Mouse (Mus musculus): Measurements from ENCODE around the gene Ntn5. TPM values are rescaled to one million over a fixed set of nuclear protein-coding genes. Genes with fewer than 3 reads are reported as not detected.

The Ntn5 gene
- polyA plus RNA-seq, 1 experiment, result 0.10 TPM

DNA sequence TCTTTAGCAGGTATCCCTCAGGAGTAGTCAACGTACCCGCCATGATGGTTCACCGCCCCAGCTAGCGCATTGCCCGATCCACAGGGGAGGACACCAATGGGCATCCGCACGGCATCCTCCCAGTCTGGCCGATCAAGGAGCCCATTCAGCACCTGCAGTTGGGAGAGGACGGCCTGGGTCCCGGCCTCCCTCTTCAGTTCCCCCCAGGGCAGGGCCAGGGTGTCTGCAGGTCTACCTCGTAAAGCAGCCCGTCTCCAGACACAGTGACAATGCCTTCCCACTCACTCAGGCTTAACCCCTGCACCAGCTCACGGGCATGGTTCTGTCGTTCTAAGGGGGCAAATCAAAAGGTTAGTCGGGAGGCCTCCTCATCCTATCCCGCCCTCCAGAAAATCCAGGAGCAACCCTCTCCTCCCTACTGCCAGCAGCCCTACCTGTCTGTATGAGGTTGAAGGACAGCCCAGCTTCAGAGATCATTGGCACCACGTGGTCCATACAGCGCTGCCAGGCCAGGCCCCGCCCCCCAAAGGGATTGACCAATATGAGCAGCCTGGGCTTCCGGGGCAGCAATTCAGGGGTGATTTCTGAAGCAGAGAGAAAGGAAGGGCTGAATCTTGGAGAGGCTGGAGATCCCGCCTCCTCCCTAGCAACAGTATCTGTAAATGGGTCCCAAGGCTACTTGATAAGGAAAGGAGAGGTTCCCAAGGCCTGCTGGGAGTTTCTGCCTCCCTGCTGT, 28.4 kb downstream of the Ntn5 start:
- DNase-seq, result peak; percentile 39
- 79% methylated on average over 21 of the region's 21 CpGs for WGBS
- peaks cover 35% of the 10 kb centered on the region for H3K4me1 ChIP-seq (ENCODE audit: control insufficient read depth, insufficient read depth, low read length)

DNA sequence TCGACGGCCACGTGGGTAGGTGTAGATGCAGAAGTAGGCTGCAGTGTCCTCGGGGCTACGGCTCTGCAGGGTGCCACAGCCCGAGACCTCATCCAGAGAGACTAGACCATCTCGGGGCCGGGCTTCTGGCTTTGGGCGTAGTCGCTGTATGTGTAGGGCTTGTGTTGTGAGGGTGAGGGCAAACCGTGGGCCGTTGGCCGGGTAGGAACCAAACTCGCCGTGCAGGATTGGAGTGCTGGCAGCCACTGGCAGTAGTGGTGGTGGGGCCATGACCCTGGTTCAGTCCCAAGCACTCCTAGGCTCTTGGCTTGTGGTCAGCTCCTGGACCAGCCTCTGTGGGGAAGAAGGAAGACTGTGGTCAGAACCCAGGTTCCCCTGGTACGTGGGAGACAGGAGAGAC, 29.6 kb downstream of the Ntn5 start:
- 87% methylated on average over 16 of the region's 16 CpGs for WGBS
- peak; percentile 30 to 34 for DNase-seq

More for the DNA sequence above, 28.4 kb downstream of the Ntn5 start:
- Histone ChIP-seq H3K4me3 (replicated peaks; ENCODE audit: insufficient read depth, low read depth, low read length) (no peak overlapping the region), H3K27me3 (ENCODE audit: control insufficient read depth, insufficient read depth, low read length) (no peaks in the 10 kb centered on the region), H3K27ac (ENCODE audit: insufficient read depth, low read length) (no peak overlapping the region)
- TF ChIP-seq CTCF (IDR thresholded peaks at IDR 0.05; ENCODE audit: borderline replicate concordance, insufficient read depth, low read depth, low read length) (0 out of 2 replicates have a peak, but pooled peaks have one; percentile 8), POLR2A (IDR thresholded peaks at IDR 0.05; ENCODE audit: borderline replicate concordance, insufficient read depth, low read length) (peak; percentile 11; the same call in 1 of the 2 replicates)

DNA sequence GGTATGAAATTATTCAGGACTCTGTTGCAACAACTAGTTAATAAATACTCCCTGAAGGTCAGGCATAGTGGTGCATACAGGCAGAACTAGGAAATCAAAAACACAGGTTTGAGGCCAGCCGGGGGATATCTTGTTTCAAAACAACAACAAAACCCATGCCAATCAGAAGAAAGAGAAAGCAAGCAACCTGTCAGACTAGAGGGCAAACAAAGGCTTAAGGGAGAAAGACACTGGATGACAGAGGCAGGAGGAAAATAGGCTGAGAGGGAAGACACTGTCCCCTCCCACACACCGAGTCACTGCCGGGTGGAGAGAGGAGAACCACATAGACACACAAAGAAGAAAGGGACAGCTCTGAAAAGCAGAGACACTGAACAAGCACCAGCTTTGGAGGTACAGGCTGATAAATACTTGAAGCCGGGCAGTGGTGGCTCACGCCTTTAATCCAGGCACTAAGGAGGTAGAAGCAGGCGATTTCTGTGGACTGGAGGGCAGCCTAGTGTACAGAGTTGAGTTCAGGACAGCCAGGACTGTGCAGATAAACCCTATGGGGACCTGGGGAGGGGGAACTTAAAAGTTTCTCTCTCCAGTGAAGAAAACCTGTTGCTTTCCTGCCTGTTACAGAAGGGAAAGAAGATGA, 30.2 kb downstream of the Ntn5 start:
- no peak overlapping the region for H3K27ac ChIP-seq (ENCODE audit: insufficient read depth, low read length)

More for the DNA sequence above, 29.6 kb downstream of the Ntn5 start:
- no peaks in the 10 kb centered on the region for H3K27me3 ChIP-seq (ENCODE audit: control insufficient read depth, insufficient read depth, low read length)
- H3K4me3 ChIP-seq (replicated peaks; ENCODE audit: insufficient read depth, low read depth, low read length), result no peak overlapping the region
- peaks cover 29% of the 10 kb centered on the region for H3K4me1 ChIP-seq (ENCODE audit: control insufficient read depth, insufficient read depth, low read length)
- H3K27ac ChIP-seq (ENCODE audit: insufficient read depth, low read length), result no peak overlapping the region
- TF ChIP-seq POLR2A (IDR thresholded peaks at IDR 0.05; ENCODE audit: borderline replicate concordance, insufficient read depth, low read length) (no peak), CTCF (IDR thresholded peaks at IDR 0.05; ENCODE audit: borderline replicate concordance, insufficient read depth, low read depth, low read length) (no peak)

DNA sequence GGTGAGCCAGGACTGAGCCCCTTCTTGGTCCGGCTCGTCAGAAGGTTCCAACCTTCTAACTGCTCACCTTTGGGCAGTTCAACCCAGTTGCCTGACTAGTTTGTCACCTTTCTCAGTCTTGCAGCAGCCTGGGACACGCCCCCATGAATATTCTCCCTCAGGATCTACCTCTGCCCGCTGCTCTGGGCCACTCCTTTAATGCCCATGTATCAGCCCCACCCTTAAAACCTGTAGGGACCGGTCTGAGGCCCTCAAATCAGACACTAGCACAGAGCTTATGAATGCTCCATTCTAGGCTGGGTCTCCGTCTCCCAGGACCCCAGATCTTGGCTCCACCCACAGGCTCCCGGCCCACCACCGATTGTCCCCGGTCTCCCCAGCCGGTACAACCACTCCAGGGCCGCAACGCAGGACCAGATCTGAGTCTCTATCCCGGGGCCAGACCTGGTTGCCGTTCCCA, 30.8 kb downstream of the Ntn5 start:
- peak in 1 of 2 experiments; percentile 28 for DNase-seq
- Histone ChIP-seq H3K27me3 (ENCODE audit: control insufficient read depth, insufficient read depth, low read length) (no peaks in the 10 kb centered on the region), H3K27ac (ENCODE audit: insufficient read depth, low read length) (peak overlapping the region; percentile 37), H3K4me1 (ENCODE audit: control insufficient read depth, insufficient read depth, low read length) (peaks cover 21% of the 10 kb centered on the region), H3K4me3 (replicated peaks; ENCODE audit: insufficient read depth, low read depth, low read length) (peak overlapping the region; percentile 93)
- WGBS, result 6% methylated on average over 14 of the region's 14 CpGs
- TF ChIP-seq CTCF (IDR thresholded peaks at IDR 0.05; ENCODE audit: borderline replicate concordance, insufficient read depth, low read depth, low read length) (no peak), POLR2A (IDR thresholded peaks at IDR 0.05; ENCODE audit: borderline replicate concordance, insufficient read depth, low read length) (no peak)

More for the DNA sequence above, 30.2 kb downstream of the Ntn5 start:
- no peak overlapping the region for H3K4me3 ChIP-seq (replicated peaks; ENCODE audit: insufficient read depth, low read depth, low read length)
- peaks cover 23% of the 10 kb centered on the region for H3K4me1 ChIP-seq (ENCODE audit: control insufficient read depth, insufficient read depth, low read length)
- DNase-seq, result no peak
- WGBS, result 76% methylated on average over 6 of the region's 6 CpGs
- TF ChIP-seq POLR2A (IDR thresholded peaks at IDR 0.05; ENCODE audit: borderline replicate concordance, insufficient read depth, low read length) (no peak), CTCF (IDR thresholded peaks at IDR 0.05; ENCODE audit: borderline replicate concordance, insufficient read depth, low read depth, low read length) (no peak)
- no peaks in the 10 kb centered on the region for H3K27me3 ChIP-seq (ENCODE audit: control insufficient read depth, insufficient read depth, low read length)

DNA sequence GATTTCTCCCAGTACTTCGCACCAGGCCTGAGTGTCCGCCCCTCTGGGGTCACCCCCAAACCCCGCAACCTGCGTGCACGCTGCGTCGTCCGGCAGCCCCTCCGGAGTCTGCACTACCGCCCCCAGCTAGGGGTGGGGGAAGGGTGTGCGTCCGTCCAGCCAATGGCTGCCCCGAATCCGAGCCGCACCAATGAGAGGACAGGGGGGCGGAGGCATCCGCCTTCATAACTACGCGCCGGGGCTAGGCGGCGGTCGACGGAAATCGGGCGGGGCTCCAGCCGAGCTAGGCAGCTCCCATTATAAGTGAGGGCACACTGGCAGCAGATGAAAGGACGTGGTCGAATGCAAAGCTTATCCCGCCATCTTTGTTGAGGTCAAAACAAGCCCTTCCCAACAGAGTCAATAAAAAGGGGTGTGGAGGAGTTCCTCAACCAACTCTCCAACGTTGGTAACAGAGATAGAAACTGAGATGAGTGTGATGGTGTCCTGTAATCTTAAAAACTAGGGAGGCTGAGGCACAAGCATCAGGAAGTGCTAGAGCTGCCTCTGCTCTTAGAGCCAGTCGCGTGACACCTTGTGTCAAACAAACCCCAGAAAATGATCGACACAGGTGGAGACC, 31.4 kb downstream of the Ntn5 start, which contains the start of gene Rpl18:
Gene Rpl18 (plus strand): TSS at position 368 of the 619 bp plus-strand sequence.
- H3K4me1 ChIP-seq (ENCODE audit: control insufficient read depth, insufficient read depth, low read length), result peaks cover 21% of the 10 kb centered on the region
- DNase-seq, result peak; percentile 96 to 99
- peak within 1 kb of the TSS; percentile 37 for H3K27ac ChIP-seq (ENCODE audit: insufficient read depth, low read length)
- H3K4me3 ChIP-seq (replicated peaks; ENCODE audit: insufficient read depth, low read depth, low read length), result peak within 1 kb of the TSS; percentile 93
- WGBS, result 8% methylated on average over 34 of the region's 34 CpGs
- TF ChIP-seq CTCF (IDR thresholded peaks at IDR 0.05; ENCODE audit: borderline replicate concordance, insufficient read depth, low read depth, low read length) (no peak), POLR2A (IDR thresholded peaks at IDR 0.05; ENCODE audit: borderline replicate concordance, insufficient read depth, low read length) (peak; percentile 73)
- no peaks in the 10 kb centered on the region for H3K27me3 ChIP-seq (ENCODE audit: control insufficient read depth, insufficient read depth, low read length)

DNA sequence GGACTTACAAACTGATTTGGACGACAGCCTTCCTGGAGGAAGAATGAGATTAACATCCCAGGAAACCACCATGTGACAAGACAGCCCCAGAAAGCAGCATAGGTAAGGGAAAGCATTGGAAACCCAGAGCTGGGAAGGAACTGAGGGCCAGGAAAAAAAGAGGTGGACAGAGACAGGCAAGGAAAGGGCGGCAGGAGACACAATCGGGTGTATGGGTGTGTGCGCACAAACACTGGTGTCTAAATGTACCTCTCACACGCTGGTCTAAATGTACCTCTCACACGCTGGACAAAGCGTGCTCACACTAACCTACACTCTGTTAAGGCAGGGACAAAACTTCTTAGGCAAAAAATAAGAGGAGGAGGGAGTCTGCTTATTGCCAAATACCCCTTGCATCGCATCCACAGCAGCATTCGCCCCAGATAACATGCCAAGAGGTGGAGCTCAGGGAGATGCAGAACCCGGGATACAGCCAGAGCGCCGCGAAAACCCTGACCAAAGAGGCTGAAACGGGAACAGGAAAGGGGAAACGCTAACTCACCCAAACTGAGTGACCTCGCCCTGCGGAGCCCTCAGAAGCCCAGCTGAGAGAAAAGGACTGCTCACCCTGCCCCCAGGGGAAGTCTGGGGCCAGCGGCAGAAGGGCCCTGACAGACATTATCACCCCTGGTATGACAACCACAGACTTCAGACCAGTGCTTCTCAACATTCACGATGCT, 32.1 kb downstream of the Ntn5 start:
- no peaks in the 10 kb centered on the region for H3K27me3 ChIP-seq (ENCODE audit: control insufficient read depth, insufficient read depth, low read length)
- TF ChIP-seq CTCF (IDR thresholded peaks at IDR 0.05; ENCODE audit: borderline replicate concordance, insufficient read depth, low read depth, low read length) (no peak), POLR2A (IDR thresholded peaks at IDR 0.05; ENCODE audit: borderline replicate concordance, insufficient read depth, low read length) (no peak)
- H3K27ac ChIP-seq (ENCODE audit: insufficient read depth, low read length), result no peak overlapping the region
- H3K4me3 ChIP-seq (replicated peaks; ENCODE audit: insufficient read depth, low read depth, low read length), result peak overlapping the region; percentile 9
- H3K4me1 ChIP-seq (ENCODE audit: control insufficient read depth, insufficient read depth, low read length), result peaks cover 19% of the 10 kb centered on the region
- no peak for DNase-seq
- 79% methylated on average over 19 of the region's 19 CpGs for WGBS

DNA sequence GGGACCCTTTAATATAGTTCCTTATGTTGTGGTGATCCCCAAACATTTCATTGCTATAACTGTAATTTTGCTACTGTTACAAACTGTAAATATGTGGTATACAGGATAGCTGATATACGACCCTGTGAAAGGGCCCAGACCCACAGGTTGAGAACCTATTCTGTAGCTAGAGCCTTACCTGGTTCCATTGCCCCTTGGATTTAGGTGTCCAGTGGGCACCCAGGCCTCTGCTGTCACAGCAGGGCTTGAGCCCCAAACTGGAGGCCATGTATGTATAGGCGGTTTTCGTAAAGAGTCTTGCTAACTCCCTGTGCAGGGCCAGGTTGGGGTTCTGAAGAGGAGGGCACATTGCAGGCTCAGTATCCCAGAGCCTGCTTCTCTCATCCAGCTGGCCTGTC, 32.6 kb downstream of the Ntn5 start:
- no peak for DNase-seq
- 88% methylated on average over 3 of the region's 3 CpGs for WGBS
- no peak overlapping the region for H3K27ac ChIP-seq (ENCODE audit: insufficient read depth, low read length)
- TF ChIP-seq POLR2A (IDR thresholded peaks at IDR 0.05; ENCODE audit: borderline replicate concordance, insufficient read depth, low read length), result no peak
- TF ChIP-seq CTCF (IDR thresholded peaks at IDR 0.05; ENCODE audit: borderline replicate concordance, insufficient read depth, low read depth, low read length), result no peak
- no peak overlapping the region for H3K4me3 ChIP-seq (replicated peaks; ENCODE audit: insufficient read depth, low read depth, low read length)
- peaks cover 20% of the 10 kb centered on the region for H3K4me1 ChIP-seq (ENCODE audit: control insufficient read depth, insufficient read depth, low read length)
- no peaks in the 10 kb centered on the region for H3K27me3 ChIP-seq (ENCODE audit: control insufficient read depth, insufficient read depth, low read length)

Measured in cerebellum, adult 2 months (tissue).